Mouse (Mus musculus): ENCODE results near the gene Camta2.

DNA sequence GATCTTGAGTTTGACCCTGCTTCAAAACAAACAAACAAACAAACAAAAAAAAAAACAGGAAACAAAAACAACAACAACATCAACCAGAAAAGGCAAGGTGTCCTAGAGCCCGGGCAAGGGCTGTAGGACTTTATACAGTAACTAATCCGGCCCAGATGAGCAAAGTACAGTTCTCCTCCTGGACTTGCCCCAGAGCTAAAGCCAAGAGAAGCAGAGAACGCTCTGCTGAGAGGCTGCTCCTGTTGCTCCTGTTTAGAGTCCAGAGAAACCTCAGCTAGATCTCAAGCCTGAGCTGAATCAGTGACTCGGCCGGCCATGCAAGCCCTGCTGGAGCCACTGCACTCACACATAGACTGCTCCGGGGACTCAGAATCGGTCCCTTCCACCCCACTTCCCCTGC, 57.8 kb downstream of the Camta2 start:
- TF ChIP-seq CTCF (IDR thresholded peaks at IDR 0.05; ENCODE audit: insufficient read depth, low read length) (no peak), POLR2A (IDR thresholded peaks at IDR 0.05; ENCODE audit: borderline replicate concordance, extremely low read depth, low read depth, low read length) (no peak)

Measured in lung, adult 2 months (tissue).